Mouse (Mus musculus) liver, embryonic 12.5 days (tissue): ENCODE measurements around the gene Catsper2. TPM values are rescaled to one million over a fixed set of nuclear protein-coding genes. Genes with fewer than 3 reads are reported as not detected.
A peak's percentile ranks its signal among the peaks of the same experiment; 100 is the strongest.

ENCODE experiments used
- ATAC-seq: fragments of 200-750 bp; cut with Nextera tagmentation; 2 replicates; pipeline ENCODE4 v1.8.0; 2017; ENCODE audit warnings: moderate number of reproducible peaks, mild to moderate bottlenecking, moderate library complexity
- H3K27ac ChIP-seq: fragments of 300-500 bp; sonication (generic); 2 replicates; pipeline ENCODE4 v1.5.1; 2016; ENCODE audit warnings: mild to moderate bottlenecking
- H3K27me3 ChIP-seq: fragments of 300-500 bp; sonication (generic); replicated peaks from 2 replicates; pipeline ENCODE4 v1.6.1; 2016; ENCODE audit warnings: mild to moderate bottlenecking, moderate library complexity
- H3K36me3 ChIP-seq: fragments of 300-500 bp; sonication (generic); 2 replicates; pipeline ENCODE4 v1.6.1; 2016; ENCODE audit warnings: mild to moderate bottlenecking, moderate library complexity
- H3K4me1 ChIP-seq: fragments of 300-500 bp; sonication (generic); 2 replicates; pipeline ENCODE4 v1.6.1; 2016
- H3K4me2 ChIP-seq: fragments of 300-500 bp; sonication (generic); 2 replicates; pipeline ENCODE4 v1.6.1; 2016; ENCODE audit warnings: mild to moderate bottlenecking, moderate library complexity
- H3K4me3 ChIP-seq: fragments of 300-500 bp; sonication (generic); 2 replicates; pipeline ENCODE4 v1.5.1; 2016; ENCODE audit warnings: mild to moderate bottlenecking, moderate library complexity
- H3K9ac ChIP-seq: fragments of 300-500 bp; sonication (generic); 2 replicates; pipeline ENCODE4 v1.6.1; 2016; ENCODE audit warnings: mild to moderate bottlenecking, moderate library complexity
- H3K9me3 ChIP-seq: fragments of 300-500 bp; sonication (generic); replicated peaks from 2 replicates; pipeline ENCODE4 v1.6.1; 2016; ENCODE audit warnings: mild to moderate bottlenecking, moderate library complexity
- WGBS: fragments of 180-500 bp; shearing (Covaris S2); methylation state at CpG from one replicate; pipeline ENCODE4 v1.1.7; 2016; ENCODE audit not compliant: insufficient replicate concordance; 5-methylcytosine and 5-hydroxymethylcytosine counted together
- polyA plus RNA-seq: library from polyadenylated mRNA; unstranded; fragments of >200 nt; fragmentation: Nextera tagmentation; extraction: Ambion mirVana; gene quantifications from 2 replicates; pipeline ENCODE4 v1.2.1, GENCODE M21; 2016

Catsper2 gene
- polyA plus RNA-seq, result 0.84 and 1.0 TPM in 2 replicates

DNA sequence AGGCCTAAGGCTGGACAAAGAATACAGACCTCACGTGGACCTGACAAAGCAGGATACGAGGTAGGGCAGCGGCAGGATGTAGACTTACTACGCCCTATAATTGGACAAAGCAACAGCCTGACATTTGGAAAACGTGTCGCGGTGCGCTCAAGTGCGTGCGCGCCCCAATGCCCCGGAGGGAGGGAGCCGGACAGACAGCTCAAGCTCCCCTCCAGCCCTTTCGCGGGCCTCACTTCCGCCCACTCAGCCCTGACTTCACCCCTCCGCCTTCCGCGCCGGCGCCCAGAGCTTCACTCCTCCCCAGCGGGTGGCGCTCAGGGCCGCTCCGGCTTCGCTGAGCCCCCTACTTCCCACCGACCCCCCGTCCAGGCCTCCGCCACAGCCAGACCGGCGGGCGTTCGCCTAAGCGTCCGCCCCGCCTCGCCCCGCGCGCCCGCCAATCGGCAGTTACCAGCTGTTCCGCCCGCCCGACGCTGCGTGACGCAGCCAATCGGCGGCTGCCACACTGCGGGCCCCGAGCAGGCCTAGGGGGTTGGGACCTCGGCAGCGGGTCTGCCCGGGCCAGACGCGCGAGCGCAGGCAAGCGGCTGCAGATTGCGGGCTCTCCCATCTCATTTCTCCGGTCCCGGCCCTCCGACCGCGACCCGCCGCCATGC, at the start of gene Catsper2, which contains the start of gene Pdia3:
TSS of gene Catsper2 (minus strand) at position 406 of the 656 bp plus-strand sequence.
TSS of gene Pdia3 (plus strand) at position 389 of the 656 bp plus-strand sequence.
- Histone ChIP-seq H3K9me3 (no peaks in the 10 kb centered on the region), H3K36me3 (peaks cover 33% of the 10 kb centered on the region), H3K9ac (peak within 1 kb of the TSS; percentile 99), H3K4me1 (peaks cover 44% of the 10 kb centered on the region), H3K27me3 (no peaks in the 10 kb centered on the region), H3K4me2 (peak within 1 kb of the TSS; percentile 89), H3K27ac (peak within 1 kb of the TSS; percentile 96), H3K4me3 (peak within 1 kb of the TSS; percentile 100)
- peak; percentile 98 for ATAC-seq
- WGBS, result under 1% methylated on average over 64 of the region's 68 CpGs

DNA sequence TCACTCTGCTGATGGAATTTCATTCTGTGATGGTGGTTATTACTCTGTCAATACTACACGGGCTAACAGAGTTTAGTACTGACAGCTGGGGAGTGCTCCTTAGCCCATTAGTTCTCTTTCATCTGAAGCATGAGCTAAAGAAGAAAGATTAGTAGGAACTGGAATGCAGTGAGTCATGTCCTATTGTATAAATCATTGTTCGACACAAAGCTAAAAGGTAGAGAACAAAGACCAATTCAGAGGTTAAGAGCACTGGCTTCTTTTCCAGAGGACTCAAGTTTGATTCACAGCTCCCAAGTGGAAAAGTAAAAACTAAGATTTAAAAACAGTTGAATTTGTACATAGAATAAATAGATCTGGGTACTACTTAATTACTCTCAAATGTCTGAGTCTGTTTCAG, 46.5 kb upstream of the Catsper2 start:
- Histone ChIP-seq H3K9me3 (no peaks in the 10 kb centered on the region), H3K27ac (no peak overlapping the region), H3K4me1 (peaks cover 24% of the 10 kb centered on the region), H3K9ac (no peak overlapping the region), H3K4me2 (no peak overlapping the region), H3K36me3 (peaks cover 35% of the 10 kb centered on the region), H3K27me3 (no peaks in the 10 kb centered on the region), H3K4me3 (no peak overlapping the region)
- no peak for ATAC-seq
- 74% methylated on average over 2 of the region's 2 CpGs for WGBS

DNA sequence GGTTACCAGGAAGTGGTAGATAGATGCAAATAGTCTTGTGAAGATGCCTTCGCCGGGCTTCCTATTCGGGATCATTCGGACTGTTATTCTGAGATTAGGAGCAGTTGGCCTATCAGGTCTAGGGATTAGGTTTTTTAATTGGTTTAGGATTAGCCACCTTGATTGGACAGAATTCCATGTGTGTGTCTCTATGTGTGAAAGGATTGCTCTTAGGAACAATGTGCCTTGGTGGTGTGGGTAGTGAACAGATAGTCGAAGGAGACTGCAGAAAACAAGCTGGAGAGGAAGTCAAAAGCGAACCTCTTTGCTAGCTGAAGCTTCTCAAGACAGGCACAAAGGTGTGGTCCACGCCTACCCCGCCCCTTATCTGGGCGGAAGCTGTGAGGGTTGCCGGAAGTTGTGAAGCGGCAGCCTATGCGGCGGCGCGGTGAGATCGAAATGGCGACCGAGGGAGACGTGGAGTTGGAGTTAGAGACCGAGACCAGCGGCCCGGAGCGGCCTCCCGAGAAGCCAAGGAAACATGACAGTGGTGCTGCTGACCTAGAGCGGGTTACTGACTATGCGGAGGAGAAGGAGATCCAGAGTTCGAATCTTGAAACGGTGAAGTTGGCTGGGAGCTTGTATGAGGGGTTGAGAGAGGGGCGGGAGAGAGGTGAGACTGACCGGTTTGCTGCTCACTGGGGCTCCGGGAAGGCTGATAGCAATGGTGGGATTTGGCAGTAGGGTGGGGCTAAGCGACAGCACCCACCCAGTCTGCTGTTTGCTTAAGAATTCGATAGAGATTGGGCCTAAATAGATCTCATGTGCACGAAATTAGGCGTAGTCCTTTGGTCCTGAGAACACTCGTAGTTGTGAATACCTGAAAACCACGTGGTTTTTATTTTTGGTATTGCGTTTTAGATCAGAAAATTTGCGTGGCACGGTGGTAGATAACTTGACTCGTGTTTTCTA, 43.4 kb upstream of the Catsper2 start, which contains the start of gene Serinc4:
TSS of gene Serinc4 (minus strand) at position 90 of the 951 bp plus-strand sequence.
- peak within 1 kb of the TSS; percentile 75 for H3K4me3 ChIP-seq
- H3K9me3 ChIP-seq, result no peaks in the 10 kb centered on the region
- peak within 1 kb of the TSS; percentile 78 for H3K9ac ChIP-seq
- WGBS, result 4% methylated on average over 41 of the region's 41 CpGs
- peaks cover 31% of the 10 kb centered on the region for H3K4me1 ChIP-seq
- no peaks in the 10 kb centered on the region for H3K27me3 ChIP-seq
- H3K36me3 ChIP-seq, result peaks cover 62% of the 10 kb centered on the region
- H3K4me2 ChIP-seq, result peak within 1 kb of the TSS; percentile 80
- peak within 1 kb of the TSS; percentile 87 for H3K27ac ChIP-seq
- ATAC-seq, result peak; percentile 96

DNA sequence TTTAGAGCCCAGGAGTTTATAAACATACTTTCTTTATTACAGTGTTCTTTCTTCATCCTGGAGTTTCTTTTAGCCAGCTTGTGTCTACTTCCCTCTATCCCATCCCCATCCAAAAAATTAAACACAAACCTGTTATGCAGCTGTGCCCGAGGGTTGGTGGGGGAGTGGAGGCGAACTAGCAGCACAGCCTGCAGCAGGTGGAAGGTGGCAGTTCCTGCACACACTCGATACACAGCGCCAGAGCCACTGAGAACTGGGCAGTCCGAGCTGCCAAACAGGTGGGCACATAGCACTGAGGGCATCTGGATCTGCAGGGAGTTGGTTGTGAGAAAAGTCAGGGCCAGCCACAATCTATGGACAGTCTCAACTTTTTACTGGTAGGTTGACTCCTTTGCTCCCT, 41.9 kb upstream of the Catsper2 start:
- H3K27me3 ChIP-seq, result no peaks in the 10 kb centered on the region
- ATAC-seq, result no peak
- H3K27ac ChIP-seq, result 0 out of 2 replicates have a peak overlapping the region, but pooled peaks have one; percentile 30
- peaks cover 41% of the 10 kb centered on the region for H3K4me1 ChIP-seq
- H3K9ac ChIP-seq, result no peak overlapping the region
- H3K9me3 ChIP-seq, result no peaks in the 10 kb centered on the region
- no peak overlapping the region for H3K4me3 ChIP-seq
- 70% methylated on average over 5 of the region's 5 CpGs for WGBS
- no peak overlapping the region for H3K4me2 ChIP-seq
- peaks cover 63% of the 10 kb centered on the region for H3K36me3 ChIP-seq

DNA sequence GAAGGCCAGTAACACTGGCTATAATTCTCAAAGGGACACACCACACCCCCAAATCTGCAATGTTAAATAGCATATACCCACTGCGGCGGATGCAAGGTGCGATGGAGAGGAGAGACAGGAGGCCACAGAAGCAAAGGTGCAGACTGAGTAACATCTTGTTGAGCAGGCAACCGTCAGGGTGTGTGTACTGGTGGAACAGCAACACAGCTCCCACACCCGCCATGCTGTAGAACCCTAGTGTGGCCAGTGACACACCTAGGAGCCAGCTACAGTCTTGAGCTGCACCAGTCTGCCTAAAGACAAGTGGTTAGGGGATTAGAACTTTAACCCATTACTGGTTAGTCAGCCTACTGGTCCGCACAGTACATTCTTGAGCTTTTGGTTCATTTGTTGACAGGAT, 40.3 kb upstream of the Catsper2 start:
- Histone ChIP-seq H3K9ac (no peak overlapping the region), H3K4me1 (peaks cover 48% of the 10 kb centered on the region), H3K4me3 (no peak overlapping the region), H3K9me3 (no peaks in the 10 kb centered on the region), H3K27me3 (no peaks in the 10 kb centered on the region), H3K27ac (0 out of 2 replicates have a peak overlapping the region, but pooled peaks have one; percentile 12), H3K4me2 (no peak overlapping the region), H3K36me3 (peaks cover 47% of the 10 kb centered on the region)
- WGBS, result 72% methylated on average over 6 of the region's 6 CpGs
- ATAC-seq, result no peak

DNA sequence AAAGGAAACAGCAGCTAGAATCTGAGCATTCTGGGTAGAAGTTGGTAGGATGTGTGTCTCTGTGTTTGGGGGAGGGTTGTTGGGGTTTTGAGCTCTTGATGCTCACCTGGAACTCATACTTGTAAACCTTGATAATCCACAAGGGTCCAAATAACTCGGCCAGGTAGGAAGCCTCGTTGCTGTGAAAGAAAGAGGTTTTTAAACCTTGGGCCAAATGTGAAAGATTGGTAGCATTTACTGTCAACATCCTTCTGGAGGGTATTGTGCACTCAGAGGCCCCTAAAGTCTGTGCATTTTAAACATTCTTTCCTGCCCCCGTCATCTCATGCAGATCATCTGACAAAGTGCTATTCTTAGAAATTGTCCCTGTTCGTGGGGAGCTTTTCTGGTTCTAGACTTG, 39.4 kb upstream of the Catsper2 start, which contains the start of gene Hypk:
TSS of gene Hypk (plus strand) at position 301 of the 400 bp plus-strand sequence.
- Histone ChIP-seq H3K4me3 (no peak within 1 kb of the TSS), H3K4me1 (peaks cover 49% of the 10 kb centered on the region), H3K9ac (no peak within 1 kb of the TSS), H3K9me3 (no peaks in the 10 kb centered on the region), H3K36me3 (peaks cover 40% of the 10 kb centered on the region), H3K4me2 (no peak within 1 kb of the TSS), H3K27me3 (no peaks in the 10 kb centered on the region), H3K27ac (0 out of 2 replicates have a peak within 1 kb of the TSS, but pooled peaks have one; percentile 12)
- 75% methylated on average over 4 of the region's 4 CpGs for WGBS
- no peak for ATAC-seq

DNA sequence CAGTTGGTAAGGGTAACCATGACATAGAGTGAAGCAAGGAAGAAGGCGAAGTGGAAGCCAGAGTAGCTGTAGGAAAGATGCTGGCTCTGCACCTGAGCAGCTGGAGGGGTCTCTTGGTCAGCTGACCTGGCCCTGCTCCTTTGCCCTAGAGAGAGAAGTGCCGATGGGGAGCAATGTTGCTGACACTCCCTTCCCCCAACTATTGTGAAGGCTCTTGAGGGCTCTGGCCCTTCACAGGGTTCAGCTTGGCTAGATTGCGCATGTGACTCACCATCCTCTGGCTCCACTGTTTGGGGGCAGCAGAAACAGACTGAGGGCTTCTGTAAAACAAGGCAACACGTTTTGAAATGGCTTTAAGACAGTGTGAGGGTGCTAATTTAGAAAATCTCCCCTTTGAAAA, 38.8 kb upstream of the Catsper2 start:
- Histone ChIP-seq H3K9me3 (no peaks in the 10 kb centered on the region), H3K4me3 (no peak overlapping the region), H3K9ac (no peak overlapping the region), H3K4me1 (peaks cover 51% of the 10 kb centered on the region), H3K27ac (no peak overlapping the region), H3K27me3 (no peaks in the 10 kb centered on the region), H3K36me3 (peaks cover 40% of the 10 kb centered on the region), H3K4me2 (no peak overlapping the region)
- no peak for ATAC-seq
- WGBS, result 70% methylated on average over 4 of the region's 4 CpGs

DNA sequence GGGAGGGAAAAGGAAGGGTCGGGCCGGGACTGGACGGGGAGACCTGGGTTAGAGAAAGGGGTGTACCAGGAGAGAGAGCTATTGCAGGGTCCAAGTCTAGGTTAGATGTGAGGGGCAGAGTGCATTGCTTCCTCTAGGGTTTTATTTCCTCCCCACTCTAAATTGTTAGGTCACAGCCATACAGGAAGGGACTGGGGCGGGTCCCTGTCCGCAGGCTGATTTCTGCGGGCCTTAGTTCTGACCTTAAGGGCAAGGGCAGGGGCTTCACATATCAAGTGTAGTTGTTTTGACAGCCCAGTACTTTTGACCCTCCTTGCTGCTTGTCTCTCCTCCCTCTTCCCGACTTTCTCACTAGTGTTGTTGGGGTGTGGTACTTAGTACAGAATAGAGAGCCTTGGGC, 36.5 kb upstream of the Catsper2 start:
- peak overlapping the region; percentile 88 for H3K27ac ChIP-seq
- peaks cover 36% of the 10 kb centered on the region for H3K36me3 ChIP-seq
- 0% methylated on average over 7 of the region's 7 CpGs for WGBS
- peak overlapping the region; percentile 93 for H3K4me2 ChIP-seq
- H3K9ac ChIP-seq, result peak overlapping the region; percentile 99
- H3K9me3 ChIP-seq, result no peaks in the 10 kb centered on the region
- no peak for ATAC-seq
- H3K27me3 ChIP-seq, result no peaks in the 10 kb centered on the region
- H3K4me3 ChIP-seq, result peak overlapping the region; percentile 98
- H3K4me1 ChIP-seq, result peaks cover 41% of the 10 kb centered on the region

DNA sequence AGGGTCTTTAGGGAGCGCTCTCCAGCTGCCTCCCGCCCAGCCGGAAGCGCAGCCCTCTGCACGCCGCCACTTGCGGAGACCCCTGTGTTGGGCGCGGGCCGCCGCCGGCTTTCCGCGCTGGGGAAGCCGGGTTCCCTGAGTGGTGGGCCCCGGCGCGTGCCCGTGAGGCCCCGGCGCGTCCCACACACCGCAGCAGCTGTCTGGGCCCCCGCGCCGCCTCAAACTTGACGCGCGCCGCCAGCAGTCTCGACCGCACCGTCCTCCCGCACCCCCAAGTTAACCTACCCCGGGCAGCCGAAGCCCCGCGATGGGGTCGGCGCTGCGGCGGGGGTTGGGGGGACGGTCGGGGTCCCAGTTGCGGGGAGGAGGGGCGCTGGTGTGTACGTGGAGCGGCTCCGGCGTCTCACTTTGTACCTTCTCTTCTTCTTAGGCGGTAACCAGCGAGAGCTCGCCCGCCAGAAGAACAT, 36.0 kb upstream of the Catsper2 start:
- Histone ChIP-seq H3K9ac (peak overlapping the region; percentile 99), H3K4me2 (peak overlapping the region; percentile 93), H3K27ac (peak overlapping the region; percentile 88), H3K9me3 (no peaks in the 10 kb centered on the region), H3K4me1 (peaks cover 41% of the 10 kb centered on the region), H3K27me3 (no peaks in the 10 kb centered on the region), H3K36me3 (peaks cover 32% of the 10 kb centered on the region), H3K4me3 (peak overlapping the region; percentile 98)
- WGBS, result under 1% methylated on average over 54 of the region's 54 CpGs
- ATAC-seq, result peak; percentile 13

DNA sequence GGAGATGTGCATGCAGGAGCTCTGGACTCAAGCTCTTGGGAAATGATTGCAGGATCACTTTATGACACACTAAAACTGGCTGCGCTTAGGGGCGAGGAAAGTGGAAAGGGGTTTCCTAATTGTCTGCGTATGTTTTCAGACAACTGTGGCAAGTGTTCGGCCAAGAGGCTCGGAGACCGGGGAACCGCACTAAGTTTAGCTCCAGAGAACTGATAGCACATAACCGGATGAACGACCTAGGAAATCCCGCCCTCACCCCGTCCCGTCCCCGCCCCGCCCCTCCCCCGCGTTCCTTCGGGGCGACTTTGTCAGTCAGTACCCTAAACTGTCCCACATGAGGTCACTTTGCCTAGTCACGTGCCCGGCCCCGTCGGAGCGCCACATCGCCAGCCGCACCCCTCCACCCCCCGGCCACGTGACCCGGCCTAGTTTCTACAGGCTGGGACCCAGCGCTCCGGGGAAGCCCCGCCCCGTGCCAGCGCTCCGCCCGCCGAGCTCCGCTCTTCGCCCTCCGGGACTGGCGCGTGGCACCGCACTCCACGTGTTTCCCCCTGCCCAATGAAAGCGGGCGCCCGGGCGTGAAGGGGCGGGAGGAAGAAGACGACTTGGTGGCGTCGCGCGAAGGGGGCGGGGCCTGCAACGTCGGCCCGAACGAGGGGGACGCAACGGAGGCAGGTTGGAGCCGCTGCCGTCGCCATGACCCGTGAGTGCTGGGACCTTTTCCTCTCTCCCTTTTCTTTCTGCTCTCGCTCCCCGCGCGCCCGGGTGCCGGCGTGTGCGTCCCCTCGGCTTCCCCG, 35.3 kb upstream of the Catsper2 start, which contains the start of gene Serf2:
TSS of gene Serf2 (plus strand) at position 457 of the 797 bp plus-strand sequence.
- Histone ChIP-seq H3K9ac (peak within 1 kb of the TSS; percentile 99), H3K4me2 (peak within 1 kb of the TSS; percentile 93), H3K4me1 (peaks cover 41% of the 10 kb centered on the region), H3K9me3 (no peaks in the 10 kb centered on the region), H3K36me3 (peaks cover 28% of the 10 kb centered on the region), H3K27ac (peak within 1 kb of the TSS; percentile 88), H3K4me3 (peak within 1 kb of the TSS; percentile 98), H3K27me3 (peaks cover 5% of the 10 kb centered on the region; the same call in 1 of the 2 replicates)
- peak; percentile 97 for ATAC-seq
- 3% methylated on average over 72 of the region's 74 CpGs for WGBS

DNA sequence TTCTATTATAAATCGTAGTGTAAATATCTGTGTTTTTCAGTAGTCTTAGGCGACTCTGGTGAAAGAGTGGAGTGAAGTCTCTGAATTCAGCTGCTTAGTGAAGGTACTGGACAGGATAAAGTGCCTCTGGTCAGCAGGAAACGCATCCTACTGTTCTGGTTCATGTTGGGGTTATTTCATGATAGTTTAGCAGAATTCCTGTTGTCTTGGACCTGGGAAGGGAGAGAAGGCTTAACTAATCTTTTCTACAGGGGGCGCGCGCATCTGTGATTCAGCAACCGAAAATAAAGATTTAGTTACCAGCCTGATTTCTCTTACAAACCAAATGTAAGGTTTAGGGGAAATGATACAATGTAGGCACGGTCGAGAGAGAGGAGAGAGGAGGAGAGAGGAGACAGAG, 34.5 kb upstream of the Catsper2 start:
- ATAC-seq, result no peak
- Histone ChIP-seq H3K4me1 (peaks cover 44% of the 10 kb centered on the region), H3K4me3 (peak overlapping the region; percentile 98), H3K9ac (peak overlapping the region; percentile 69), H3K4me2 (peak overlapping the region; percentile 93), H3K9me3 (no peaks in the 10 kb centered on the region), H3K36me3 (peaks cover 20% of the 10 kb centered on the region), H3K27me3 (peaks cover 11% of the 10 kb centered on the region; the same call in 1 of the 2 replicates), H3K27ac (peak overlapping the region; percentile 88)
- WGBS, result 18% methylated on average over 9 of the region's 9 CpGs
